Mouse (Mus musculus) limb, embryonic 15.5 days (tissue): ENCODE data around the gene Itga1. TPM values are rescaled to one million over a fixed set of nuclear protein-coding genes. Genes with fewer than 3 reads are reported as not detected.

Experiments used
- ATAC-seq: fragments of 200-750 bp; cut with Nextera tagmentation; 2 replicates; pipeline ENCODE4 v1.8.0; 2017; ENCODE audit warnings: low read depth, moderate TSS enrichment; ENCODE audit not compliant: insufficient number of reproducible peaks, low FRiP score, low TSS enrichment
- H3K27ac ChIP-seq: fragments of 300-500 bp; sonication (generic); 2 replicates; pipeline ENCODE4 v1.5.1; 2015; ENCODE audit warnings: moderate library complexity, mild to moderate bottlenecking, inconsistent platforms
- H3K27me3 ChIP-seq: fragments of 300-500 bp; sonication (generic); 2 replicates; pipeline ENCODE4 v1.6.1; 2015; ENCODE audit warnings: inconsistent platforms
- H3K36me3 ChIP-seq: fragments of 300-500 bp; sonication (generic); 2 replicates; pipeline ENCODE4 v1.6.1; 2015; ENCODE audit warnings: inconsistent platforms
- H3K4me1 ChIP-seq: fragments of 300-500 bp; sonication (generic); 2 replicates; pipeline ENCODE4 v1.6.1; 2015; ENCODE audit warnings: inconsistent platforms
- H3K4me2 ChIP-seq: fragments of 300-500 bp; sonication (generic); 2 replicates; pipeline ENCODE4 v1.6.1; 2015; ENCODE audit warnings: mild to moderate bottlenecking, inconsistent platforms
- H3K4me3 ChIP-seq: fragments of 300-500 bp; sonication (generic); 2 replicates; pipeline ENCODE4 v1.5.1; 2015; ENCODE audit warnings: mild to moderate bottlenecking, inconsistent platforms
- H3K9ac ChIP-seq: fragments of 300-500 bp; sonication (generic); 2 replicates; pipeline ENCODE4 v1.6.1; 2015; ENCODE audit warnings: inconsistent platforms
- H3K9me3 ChIP-seq: fragments of 300-500 bp; sonication (generic); 2 replicates; pipeline ENCODE4 v1.6.1; 2016; ENCODE audit warnings: inconsistent platforms
- WGBS: fragments of 180-500 bp; shearing (Covaris S2); methylation state at CpG from one replicate; pipeline ENCODE4 v1.1.7; 2015; 5-methylcytosine and 5-hydroxymethylcytosine counted together
- polyA plus RNA-seq: library from polyadenylated mRNA; unstranded; fragments of >200 nt; fragmentation: Nextera tagmentation; extraction: Ambion mirVana; gene quantifications from 2 replicates; pipeline ENCODE4 v1.2.1, GENCODE M21; 2015

Itga1 gene
- polyA plus RNA-seq, 1 experiment from 2014 or later = 11.4 TPM

GRCm38 (mm10) chr13:114909514-114909913 lies 192.2 kb downstream of the Itga1 start:
- Histone ChIP-seq H3K9me3 (no peaks in the 10 kb centered on the region), H3K36me3 (no peaks in the 10 kb centered on the region), H3K27me3 (no peaks in the 10 kb centered on the region), H3K4me1 (no peaks in the 10 kb centered on the region), H3K4me2 (no peak overlapping the region), H3K9ac (no peak overlapping the region), H3K4me3 (no peak overlapping the region), H3K27ac (no peak overlapping the region)
- no peak for ATAC-seq
- WGBS = 90% methylated on average over 5 of the region's 5 CpGs

GRCm38 (mm10) chr13:114907876-114908275 lies 193.9 kb downstream of the Itga1 start:
- no peaks in the 10 kb centered on the region for H3K36me3 ChIP-seq
- no peaks in the 10 kb centered on the region for H3K9me3 ChIP-seq

More at GRCm38 (mm10) chr13:114907876-114908275, 193.9 kb downstream of the Itga1 start:
- Histone ChIP-seq H3K27ac (no peak overlapping the region), H3K9ac (no peak overlapping the region), H3K4me2 (no peak overlapping the region), H3K27me3 (no peaks in the 10 kb centered on the region), H3K4me1 (no peaks in the 10 kb centered on the region), H3K4me3 (no peak overlapping the region)
- ATAC-seq = no peak
- WGBS = 73% methylated on average over 4 of the region's 4 CpGs

Other genes with a start within 250 kb of the Itga1 start
- 3.7 and 6.5 TPM in 2 replicates for gene Itga2, start 169.9 kb downstream of the Itga1 start, polyA plus RNA-seq
- 5.3 and 7.0 TPM in 2 replicates for gene Pelo, start 11.8 kb downstream of the Itga1 start, polyA plus RNA-seq
- gene Gm49395, start within 50 bp of the Itga1 start, polyA plus RNA-seq = 5.1 and 6.3 TPM in 2 replicates